Mouse (Mus musculus): ENCODE measurements around the gene Gzmd. TPM values are rescaled to one million over a fixed set of nuclear protein-coding genes. Genes with fewer than 3 reads are reported as not detected.

Gene Gzmd
- polyA plus RNA-seq (2012), result not detected in 2 replicates

GRCm38 (mm10) chr14:56132508-56132907 lies at the start of gene Gzmd:
Gene Gzmd (minus strand): TSS chr14:56132608.

GRCm38 (mm10) chr14:56174499-56174898 lies 42.1 kb upstream of the Gzmd start, which contains the start of gene Gzmn:
Gene Gzmn (minus strand): TSS chr14:56174599.

DNA sequence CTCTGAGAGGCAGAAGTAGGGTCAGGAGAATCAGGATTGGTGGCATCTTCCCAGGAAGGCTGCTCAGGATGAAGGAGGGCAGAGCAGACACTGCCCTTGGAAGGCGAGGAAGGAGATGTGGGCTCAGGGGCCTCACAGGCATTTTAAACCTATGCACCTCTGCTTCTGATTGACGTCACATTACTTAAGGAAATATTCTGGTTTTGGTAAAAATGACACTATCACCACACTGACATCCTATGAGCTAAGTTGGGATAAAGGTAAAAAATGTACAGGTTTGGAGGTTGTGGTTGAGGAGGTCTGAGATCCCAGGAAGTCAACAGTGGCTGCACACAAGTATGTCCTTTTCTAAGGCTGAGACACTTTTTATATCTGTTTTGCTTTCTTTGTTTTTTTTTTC lies 27.1 kb upstream of the Gzmd start, which contains the start of gene Gzmg:
Gzmg (minus strand) TSS at position 101 of the 400 bp plus-strand sequence.

DNA sequence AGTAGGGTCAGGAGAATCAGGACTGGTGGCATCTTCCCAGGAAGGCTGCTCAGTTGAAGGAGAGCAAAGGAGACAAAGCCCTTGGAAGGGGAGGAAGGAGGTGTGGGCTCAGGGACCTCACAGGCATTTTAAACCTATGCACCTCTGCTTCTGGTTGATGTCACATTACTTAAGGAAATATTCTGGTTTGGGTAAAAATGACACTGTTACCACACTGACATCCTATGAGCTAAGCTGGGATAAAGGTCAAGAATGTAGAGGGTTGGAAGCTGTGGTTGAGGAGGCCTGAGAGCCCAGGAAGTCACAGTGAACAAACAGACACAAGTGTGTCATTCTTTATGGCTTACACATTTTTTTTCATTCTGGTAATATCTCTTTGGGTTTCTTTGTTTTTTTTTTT lies 11.9 kb downstream of the Gzmd start, which contains the start of gene Gzme:
Gzme (minus strand) TSS at position 101 of the 400 bp plus-strand sequence.

DNA sequence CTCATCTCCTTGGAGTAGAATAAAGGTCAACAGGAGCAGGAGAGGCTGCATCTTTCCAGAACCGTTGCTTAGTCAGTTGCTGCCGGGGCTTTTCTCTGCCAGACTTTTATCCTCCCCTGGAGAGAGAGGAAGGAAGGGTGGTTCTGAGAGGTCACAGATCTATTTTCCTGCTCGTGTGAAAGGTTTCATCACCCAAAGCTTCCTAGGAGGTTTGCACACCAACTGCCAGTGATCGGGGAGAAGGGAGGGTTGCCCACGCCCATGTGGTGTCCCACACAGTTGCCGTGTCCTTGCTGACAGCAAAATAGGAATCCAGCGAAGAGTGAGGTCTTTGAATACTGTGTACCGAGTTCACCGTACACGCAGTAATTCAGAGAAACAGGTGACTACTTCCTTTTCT lies 30.0 kb downstream of the Gzmd start, which contains the start of gene Ctsg:
Ctsg (minus strand) TSS at position 189 of the 400 bp plus-strand sequence.

GRCm38 (mm10) chr14:56085167-56085566 lies 47.2 kb downstream of the Gzmd start, which contains the start of gene Mcpt8:
Gene Mcpt8 (minus strand): TSS chr14:56085273.

Other genes starting within 250 kb of the Gzmd start
- 0.09 and 0.34 TPM in 2 replicates for gene Cbln3, start 248.2 kb downstream of the Gzmd start, polyA plus RNA-seq (2012)
- gene Khnyn, start 247.7 kb downstream of the Gzmd start, polyA plus RNA-seq (2012), result 10.5 and 16.6 TPM in 2 replicates
- 10.6 and 15.2 TPM in 2 replicates for gene Sdr39u1, start 232.3 kb downstream of the Gzmd start, polyA plus RNA-seq (2012)
- gene Cma1, start 187.9 kb downstream of the Gzmd start, polyA plus RNA-seq (2012), result 0.06 TPM in 1 of 2 replicates, not detected in the other
- not detected in 2 replicates for gene Cma2, start 181.6 kb downstream of the Gzmd start, polyA plus RNA-seq (2012)
- gene Mcpt1, start 114.6 kb downstream of the Gzmd start, polyA plus RNA-seq (2012), result not detected in 2 replicates
- gene Mcpt9, start 102.1 kb downstream of the Gzmd start, polyA plus RNA-seq (2012), result not detected in 2 replicates
- gene Mcpt2, start 90.6 kb downstream of the Gzmd start, polyA plus RNA-seq (2012), result not detected in 2 replicates
- not detected in 2 replicates for gene Mcpt4, start 70.3 kb downstream of the Gzmd start, polyA plus RNA-seq (2012)
- gene Mcpt8, start 47.3 kb downstream of the Gzmd start, polyA plus RNA-seq (2012), result 6.3 and 6.6 TPM in 2 replicates
- gene Ctsg, start 30.0 kb downstream of the Gzmd start, polyA plus RNA-seq (2012), result 802 and 1,283 TPM in 2 replicates
- gene Gzme, start 12.0 kb downstream of the Gzmd start, polyA plus RNA-seq (2012), result not detected in 2 replicates
- not detected in 2 replicates for gene Gzmg, start 27.0 kb upstream of the Gzmd start, polyA plus RNA-seq (2012)
- gene Gzmn, start 42.0 kb upstream of the Gzmd start, polyA plus RNA-seq (2012), result not detected in 2 replicates
- gene Gzmf, start 78.8 kb upstream of the Gzmd start, polyA plus RNA-seq (2012), result not detected in 2 replicates
- not detected in 2 replicates for gene Gzmc, start 102.0 kb upstream of the Gzmd start, polyA plus RNA-seq (2012)
- gene Gzmb, start 129.7 kb upstream of the Gzmd start, polyA plus RNA-seq (2012), result 2.1 and 2.5 TPM in 2 replicates
- not detected in 2 replicates for gene Atp12a, start 232.5 kb upstream of the Gzmd start, polyA plus RNA-seq (2012)

Measured in megakaryocyte-erythroid progenitor cell, adult 5 weeks (primary cell).